Mouse (Mus musculus): ENCODE data around the gene Sap18. TPM values are rescaled to one million over a fixed set of nuclear protein-coding genes. Genes with fewer than 3 reads are reported as not detected.

Gene Sap18
- polyA plus RNA-seq (2015; fragmentation: Nextera tagmentation; extraction: Ambion mirVana) = 29.0 and 38.2 TPM in 2 replicates

GRCm38 (mm10) chr14:57797991-57798931 lies at the start of gene Sap18:
TSS of gene Sap18 (plus strand) at chr14:57798180.

DNA sequence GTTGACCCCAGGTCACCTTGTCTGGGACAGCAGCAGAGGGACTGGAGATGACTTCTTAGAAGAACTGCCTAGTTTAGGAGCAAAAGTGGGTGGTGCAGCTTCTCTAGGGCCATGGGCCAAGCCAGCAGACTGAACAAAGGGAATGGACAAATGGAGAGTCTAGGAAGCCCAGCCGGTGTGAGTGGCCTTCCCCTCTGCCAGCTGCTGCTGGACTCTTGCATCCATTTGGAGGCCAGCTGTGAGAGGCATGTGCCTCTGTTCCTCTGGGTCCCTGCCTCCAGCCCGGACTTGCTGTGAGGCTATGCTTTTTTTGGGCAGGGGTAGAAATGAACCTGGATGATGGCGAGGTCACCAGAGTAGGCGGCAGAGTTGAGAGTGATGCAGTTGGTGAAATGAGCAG lies 39.7 kb upstream of the Sap18 start, which contains the start of gene Lats2:
Lats2 (minus strand) TSS at position 152 of the 400 bp plus-strand sequence.

DNA sequence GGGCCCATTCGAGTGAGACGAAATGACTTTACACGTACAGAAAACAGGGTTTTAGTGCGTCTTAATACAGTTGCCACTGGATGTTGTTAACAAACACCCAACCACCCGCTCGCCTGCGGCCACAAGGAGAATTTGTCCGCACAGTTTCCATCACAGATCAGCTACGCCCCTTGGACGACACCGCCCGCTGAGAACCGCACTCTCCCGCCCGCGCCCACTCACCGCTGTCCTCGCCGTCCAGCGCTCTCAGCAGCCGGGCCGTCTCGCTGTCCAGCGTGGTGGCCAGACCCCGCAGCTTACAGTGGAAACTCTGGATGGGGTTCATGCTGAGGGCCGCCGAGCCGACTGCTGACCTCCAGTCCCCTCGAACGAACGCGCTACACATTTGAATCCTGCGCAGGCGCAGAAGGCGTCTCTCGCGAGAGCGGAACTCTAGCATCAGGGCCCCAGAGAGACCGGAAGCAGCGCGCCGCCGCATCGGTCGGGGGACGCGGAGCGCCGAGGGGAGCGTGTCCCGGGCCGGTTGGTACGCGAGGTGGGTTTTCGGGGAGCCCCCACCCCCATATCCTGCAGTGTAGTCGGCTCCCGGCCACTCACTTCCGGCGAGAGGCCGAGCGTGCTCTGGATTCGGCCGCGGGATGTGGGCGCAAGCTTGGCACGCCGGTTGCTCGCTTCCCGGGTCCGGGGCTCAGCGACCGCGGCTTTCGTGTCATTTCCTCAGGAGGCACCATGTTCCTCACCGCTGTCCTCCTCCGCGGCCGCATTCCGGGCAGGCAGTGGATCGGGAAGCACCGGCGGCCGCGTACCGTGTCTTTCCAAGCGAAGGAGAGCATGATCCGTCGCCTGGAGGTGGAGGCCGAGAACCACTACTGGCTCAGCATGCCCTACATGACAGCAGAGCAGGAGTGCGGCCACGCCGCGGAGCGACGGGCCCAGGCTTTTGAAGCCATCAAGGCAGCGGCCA lies 28.1 kb downstream of the Sap18 start, which contains the start of the genes Ska3 and Mrpl57:
Ska3 (minus strand) TSS at position 398 of the 964 bp plus-strand sequence.
Mrpl57 (plus strand) TSS at position 447 of the 964 bp plus-strand sequence.

Small RNA genes within 50 kb of the gene (microRNA-seq; reads per million reads assigned to microRNA genes)
- gene Mir3077 = not detected

Other genes starting within 250 kb of the Sap18 start
- gene Eef1akmt1, start 226.6 kb upstream of the Sap18 start, polyA plus RNA-seq (2015; fragmentation: Nextera tagmentation; extraction: Ambion mirVana) = 92.0 and 94.8 TPM in 2 replicates
- gene Xpo4, start 132.8 kb upstream of the Sap18 start, polyA plus RNA-seq (2015; fragmentation: Nextera tagmentation; extraction: Ambion mirVana) = 9.0 and 10.0 TPM in 2 replicates
- gene Gm49361, start 52.1 kb upstream of the Sap18 start, polyA plus RNA-seq (2015; fragmentation: Nextera tagmentation; extraction: Ambion mirVana) = not detected in 2 replicates
- gene Lats2, start 39.8 kb upstream of the Sap18 start, polyA plus RNA-seq (2015; fragmentation: Nextera tagmentation; extraction: Ambion mirVana) = 4.9 and 5.7 TPM in 2 replicates
- gene Ska3, start 28.0 kb downstream of the Sap18 start, polyA plus RNA-seq (2015; fragmentation: Nextera tagmentation; extraction: Ambion mirVana) = 3.6 and 3.9 TPM in 2 replicates
- 219 and 220 TPM in 2 replicates for gene Mrpl57, start 28.1 kb downstream of the Sap18 start, polyA plus RNA-seq (2015; fragmentation: Nextera tagmentation; extraction: Ambion mirVana)
- 30.6 and 31.1 TPM in 2 replicates for gene Zdhhc20, start 92.1 kb downstream of the Sap18 start, polyA plus RNA-seq (2015; fragmentation: Nextera tagmentation; extraction: Ambion mirVana)
- gene Micu2, start 201.1 kb downstream of the Sap18 start, polyA plus RNA-seq (2015; fragmentation: Nextera tagmentation; extraction: Ambion mirVana) = 63.4 and 67.8 TPM in 2 replicates

Measured in neural tube, postnatal 0 days (tissue).